Mouse (Mus musculus): Measurements from ENCODE around the gene Llph.
"Not testable (repeated sequence)": the region's sequence is repeated elsewhere in the genome, so short reads cannot be mapped to it uniquely, and the experiment has no call there.

GRCm38 (mm10) chr10:120217099-120217498 is 9.8 kb upstream of the Llph start:
- not testable (repeated sequence) for TF ChIP-seq POLR2A (IDR thresholded peaks at IDR 0.05; ENCODE audit: borderline replicate concordance, extremely low read depth, insufficient read depth, insufficient read length, poor library complexity, severe bottlenecking); CTCF (IDR thresholded peaks at IDR 0.05; ENCODE audit: borderline replicate concordance, extremely low read depth, insufficient read depth, insufficient read length)
